Mouse (Mus musculus) testis, postnatal 10 days (tissue): ENCODE results near the gene Slc34a3.

ENCODE experiments used
- DNase-seq: peaks from one replicate; pipeline ENCODE4 v3.0.0; 2021; ENCODE audit warnings: low spot score

The Slc34a3 gene

DNA sequence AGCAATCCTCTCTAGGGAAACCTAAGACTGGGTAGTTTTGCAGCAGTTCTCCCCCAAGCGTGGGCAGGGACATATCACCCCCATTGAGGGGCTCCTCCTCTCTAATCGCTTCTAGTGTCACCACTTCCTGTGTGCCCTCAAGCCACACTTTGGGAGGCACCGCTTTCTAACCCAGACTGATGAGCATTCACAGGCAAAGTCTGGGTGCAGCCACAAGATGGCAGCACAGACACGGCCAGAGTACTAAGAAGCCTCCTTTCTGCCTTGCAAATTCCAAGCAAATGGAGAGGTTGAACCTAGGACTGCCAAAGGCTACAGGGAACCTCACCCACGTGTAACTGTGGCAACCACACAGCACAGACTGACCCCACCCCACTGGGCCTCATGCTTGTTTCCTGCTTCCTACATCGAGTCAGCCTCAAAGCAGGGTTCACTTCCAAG, 40.8 kb downstream of the Slc34a3 start:
- DNase-seq, result peak; percentile 83

DNA sequence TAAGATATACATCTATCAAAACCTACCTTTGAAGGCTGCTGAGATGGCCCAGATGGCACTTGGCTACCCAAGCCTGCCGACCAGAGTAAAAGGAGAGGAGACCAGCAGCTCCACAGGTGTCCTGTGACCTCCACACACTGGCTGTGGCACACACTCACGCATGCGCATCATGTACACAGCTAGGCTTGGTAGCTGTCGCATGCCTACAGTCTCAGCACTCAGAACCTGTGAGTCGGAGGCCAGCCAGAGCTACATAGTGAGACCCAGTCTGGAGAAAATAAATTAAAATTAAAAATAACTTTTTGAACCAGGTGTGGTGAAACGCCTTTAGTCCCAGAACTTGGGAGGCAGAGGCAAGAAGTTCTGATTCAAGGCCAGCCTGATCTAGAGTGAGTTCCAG, 46.3 kb downstream of the Slc34a3 start:
- DNase-seq, result no peak

DNA sequence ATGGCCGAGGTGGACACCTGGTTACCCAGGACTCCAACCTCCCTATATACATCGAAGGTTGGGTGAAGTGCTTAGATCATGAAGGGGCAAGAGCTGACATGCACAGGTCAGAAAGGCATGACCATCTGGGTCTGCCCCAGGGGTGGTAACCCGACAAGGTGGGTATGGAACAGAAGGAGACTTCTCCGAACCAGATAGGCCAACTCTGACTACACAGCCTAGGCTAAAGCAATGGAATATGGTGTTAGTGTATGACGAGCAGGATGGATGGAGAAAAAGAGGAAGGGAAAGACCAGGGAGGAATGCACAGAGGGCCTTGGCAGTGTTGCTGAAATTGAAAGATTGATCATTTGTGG, 47.6 kb downstream of the Slc34a3 start:
- DNase-seq, result no peak

DNA sequence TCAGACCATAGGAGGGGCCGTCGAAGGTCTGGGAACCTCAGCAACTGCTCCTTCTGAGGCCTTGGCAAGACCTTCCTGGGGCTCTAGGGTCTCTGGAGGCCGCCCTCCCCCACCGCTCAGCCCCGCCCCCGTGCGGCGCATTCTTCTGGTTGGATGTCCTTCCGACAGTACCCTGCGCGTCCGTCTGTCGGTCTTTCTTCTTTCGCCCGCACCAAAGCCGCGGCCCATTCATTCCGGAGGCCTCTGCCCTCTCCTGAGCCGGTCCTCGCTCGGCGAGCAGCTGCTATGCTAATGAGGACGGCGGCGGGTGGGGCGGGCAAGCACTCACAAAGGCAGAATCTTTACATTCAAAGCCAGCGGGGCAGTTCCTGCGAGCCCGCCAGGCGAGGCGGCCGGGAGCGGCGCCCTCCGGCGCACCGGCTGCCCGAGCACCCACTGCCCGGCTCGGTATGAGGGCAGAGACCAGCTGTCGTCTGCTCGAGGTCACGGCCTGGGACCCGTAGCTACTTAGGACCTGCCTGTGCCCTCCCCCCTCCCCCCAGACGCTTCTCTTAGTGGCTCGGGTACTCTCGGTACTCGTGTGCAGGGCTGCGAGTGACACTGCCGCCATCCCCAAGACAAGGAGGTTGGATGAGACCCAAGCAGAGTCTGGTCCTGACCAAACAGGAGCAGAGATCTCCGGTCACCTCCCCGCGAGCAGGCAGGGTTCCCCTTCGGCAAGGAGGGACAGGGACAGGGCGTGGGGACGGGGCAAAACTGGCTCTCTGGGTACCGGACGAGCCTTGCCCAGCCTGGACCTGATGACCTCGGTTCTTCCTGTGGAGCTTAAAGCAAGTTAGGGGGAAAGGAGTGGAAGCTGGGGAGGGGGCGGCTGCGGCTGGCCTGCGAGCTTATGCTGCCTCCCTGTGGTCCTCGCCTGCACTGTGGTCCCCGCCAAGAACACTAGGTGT, 48.3 kb downstream of the Slc34a3 start:
- peak; percentile 78 for DNase-seq

DNA sequence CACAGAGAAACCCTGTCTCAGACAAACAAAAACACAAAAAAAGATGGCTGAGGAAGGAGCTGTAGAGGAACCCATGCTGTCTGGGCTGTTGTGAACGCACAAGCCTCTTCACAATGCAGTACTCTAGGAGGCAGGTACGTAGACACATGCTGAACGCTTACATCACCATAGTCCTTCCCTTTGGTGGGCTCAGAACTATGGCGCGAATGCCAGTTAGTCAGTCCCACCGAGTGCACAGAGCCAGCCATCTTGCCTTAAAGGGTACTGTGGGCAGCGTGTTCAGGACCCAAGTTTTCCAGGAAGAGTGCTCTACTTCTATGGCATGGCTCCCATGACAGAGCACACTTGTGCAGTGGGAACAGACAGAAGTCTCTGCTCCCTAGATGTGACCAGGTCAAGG, 49.7 kb downstream of the Slc34a3 start:
- no peak for DNase-seq

DNA sequence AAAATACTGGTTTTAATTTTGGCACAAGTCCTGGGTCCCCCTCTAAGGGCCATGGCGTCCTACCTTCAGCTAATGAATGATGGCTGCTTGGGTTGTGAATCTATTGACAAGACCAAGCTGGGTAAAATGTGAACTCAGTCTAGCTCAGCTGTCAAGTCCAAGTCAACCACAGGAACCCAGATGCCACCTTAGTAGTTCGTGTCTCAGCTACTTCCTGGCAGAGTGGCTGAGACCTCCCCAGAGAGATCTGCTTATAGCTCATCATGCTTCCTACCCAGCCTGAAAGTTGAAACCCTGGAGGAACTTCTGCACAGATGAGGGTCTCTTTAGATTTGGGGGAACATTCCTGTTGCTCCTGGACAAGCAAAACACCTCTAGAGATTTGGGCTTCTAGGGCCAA, 50.8 kb downstream of the Slc34a3 start:
- DNase-seq, result no peak

DNA sequence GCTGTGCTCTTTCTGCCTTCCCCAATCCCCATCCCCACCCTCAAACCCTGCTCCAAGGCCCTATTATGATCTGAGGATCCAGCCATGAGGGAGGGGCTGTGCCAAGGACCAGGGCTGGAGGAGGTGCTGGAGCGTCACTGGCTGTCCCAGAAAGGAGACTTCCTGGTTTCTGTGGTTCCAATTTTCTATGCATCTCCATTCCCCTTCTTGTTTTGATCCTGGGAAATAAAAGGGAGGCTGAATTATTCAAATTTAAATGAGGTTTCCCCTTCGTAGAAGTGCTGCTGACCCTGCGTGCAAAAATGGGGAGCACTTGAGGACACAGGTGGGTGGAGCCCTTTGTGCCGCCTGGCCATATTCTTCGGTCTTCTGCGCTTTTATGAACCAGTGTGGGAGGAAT, 51.5 kb downstream of the Slc34a3 start:
- no peak for DNase-seq

DNA sequence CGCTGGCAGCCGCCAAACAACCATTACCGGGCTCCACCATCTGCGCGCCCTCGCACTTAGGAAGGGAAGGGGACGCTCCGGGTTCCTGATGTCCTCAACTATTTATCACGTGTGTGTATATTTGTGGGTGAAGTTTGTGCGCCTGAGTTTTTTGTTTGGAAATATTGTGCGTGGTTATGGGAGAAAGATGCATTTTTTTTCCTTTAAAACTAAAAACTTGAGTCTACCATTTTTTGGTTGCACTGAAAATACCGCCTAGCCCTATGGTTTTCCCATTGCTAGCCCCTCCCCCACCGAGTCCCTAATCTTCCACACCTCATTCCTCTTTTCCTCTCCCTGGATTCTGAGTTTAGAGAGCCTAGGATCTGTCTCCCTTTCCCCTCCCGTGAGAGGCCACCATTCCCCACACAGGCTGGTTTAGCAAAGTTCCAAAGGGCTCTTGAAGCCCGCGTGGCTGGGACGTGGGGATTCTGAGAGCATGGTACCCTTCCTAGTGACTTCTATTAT, 52.2 kb downstream of the Slc34a3 start:
- peak; percentile 68 for DNase-seq

DNA sequence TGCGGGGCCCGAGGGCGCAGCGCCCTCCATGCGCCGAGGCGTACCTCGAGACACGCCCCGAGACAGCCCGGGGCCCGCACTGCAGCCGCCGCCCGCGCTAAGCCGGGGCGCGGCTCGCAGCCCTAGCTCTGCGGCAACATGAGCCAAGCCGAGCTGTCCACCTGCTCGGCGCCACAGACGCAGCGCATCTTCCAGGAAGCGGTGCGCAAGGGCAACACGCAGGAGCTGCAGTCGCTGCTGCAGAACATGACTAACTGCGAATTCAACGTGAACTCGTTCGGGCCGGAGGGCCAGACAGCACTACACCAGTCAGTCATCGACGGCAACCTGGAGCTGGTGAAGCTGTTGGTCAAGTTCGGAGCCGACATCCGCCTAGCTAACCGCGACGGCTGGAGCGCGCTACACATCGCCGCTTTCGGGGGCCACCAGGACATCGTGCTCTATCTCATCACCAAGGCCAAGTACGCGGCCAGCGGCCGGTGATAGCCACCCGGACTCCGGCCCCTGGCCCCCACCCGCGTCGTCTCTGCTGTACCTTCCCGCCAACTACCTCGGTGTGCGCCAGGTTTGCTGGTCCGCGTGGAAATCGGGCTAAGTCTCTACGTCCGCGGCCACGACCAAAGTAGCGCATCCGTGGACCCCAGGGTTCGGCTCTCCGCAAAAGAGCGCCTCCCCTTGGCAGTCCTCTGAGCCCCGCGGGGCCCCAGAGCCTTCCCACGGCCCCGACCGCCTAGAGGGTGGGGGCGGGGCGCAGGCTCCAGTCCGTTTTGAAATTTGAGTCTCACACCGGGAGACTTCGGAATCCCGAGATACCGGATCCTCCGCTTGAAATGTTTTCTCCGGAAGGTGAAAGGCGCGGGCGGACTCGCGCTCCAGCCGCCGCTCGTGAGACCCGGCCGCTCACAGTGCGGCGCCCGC, 52.9 kb downstream of the Slc34a3 start:
- peak; percentile 71 for DNase-seq

DNA sequence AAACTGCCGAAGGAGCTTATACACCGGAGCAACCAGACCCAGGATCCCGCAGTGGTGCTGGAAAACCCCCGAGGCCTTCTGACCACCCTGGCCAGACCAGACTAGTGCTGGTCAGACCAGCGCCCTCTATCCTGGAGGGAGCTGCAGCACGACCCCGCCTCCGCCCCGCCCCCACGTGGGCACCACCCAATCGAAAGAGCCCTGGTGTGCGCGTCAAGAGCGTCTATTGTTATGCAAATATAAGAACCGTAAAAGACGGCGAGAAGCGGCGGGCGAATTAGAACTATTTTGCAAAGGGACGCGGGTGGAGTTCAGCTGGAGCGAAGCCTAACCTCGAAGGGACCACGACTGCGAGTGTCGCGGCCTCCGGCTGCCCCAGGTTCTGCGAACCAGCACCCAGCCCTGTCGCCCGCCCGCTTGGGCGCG, 53.7 kb downstream of the Slc34a3 start, which contains the start of gene Nrarp:
TSS of gene Nrarp (plus strand) at position 281 of the 426 bp plus-strand sequence.
- DNase-seq, result peak; percentile 96

DNA sequence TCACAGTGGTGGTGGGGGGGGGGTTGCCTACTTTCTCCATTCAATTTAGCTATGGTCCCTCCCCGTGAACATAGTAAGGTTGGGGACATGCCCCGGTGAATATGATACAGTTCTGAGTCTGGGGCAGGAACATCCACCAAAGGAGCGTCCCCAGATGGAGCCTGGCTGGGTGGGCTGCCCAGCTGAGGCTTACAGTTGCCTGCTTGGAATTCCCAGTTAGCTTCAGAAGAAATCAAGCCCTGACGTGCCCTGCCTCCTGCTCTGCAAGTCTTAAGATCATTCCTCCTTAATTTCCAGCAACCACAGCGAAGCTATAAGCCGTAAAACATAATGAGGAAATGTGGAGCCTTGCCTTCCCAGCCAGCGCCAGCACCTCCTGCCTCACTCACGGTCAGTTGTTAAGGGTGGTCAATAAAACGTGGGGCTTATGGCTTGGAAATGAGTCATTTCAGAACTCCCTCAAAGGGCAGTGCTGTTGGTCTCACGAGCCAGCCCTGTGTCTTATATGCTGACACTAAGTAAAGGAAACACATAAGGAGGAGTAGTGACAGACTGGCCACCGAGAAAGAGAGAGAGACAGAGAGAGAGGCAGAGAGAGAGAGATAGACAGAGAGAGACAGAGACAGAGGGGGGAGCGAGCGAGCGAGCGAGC, 54.5 kb downstream of the Slc34a3 start:
- no peak for DNase-seq
